Mouse (Mus musculus) stomach, embryonic 14.5 days (tissue): ENCODE results near the gene Gm10192. TPM values are rescaled to one million over a fixed set of nuclear protein-coding genes. Genes with fewer than 3 reads are reported as not detected.

ENCODE experiments used
- ATAC-seq: fragments of 200-750 bp; cut with Nextera tagmentation; 2 replicates; pipeline ENCODE4 v1.8.0; 2017; ENCODE audit warnings: low read depth, moderate TSS enrichment; ENCODE audit not compliant: insufficient number of reproducible peaks, insufficient read depth, low FRiP score
- H3K27ac ChIP-seq: fragments of 300-500 bp; sonication (generic); 2 replicates; pipeline ENCODE4 v1.5.1; 2014; ENCODE audit warnings: mild to moderate bottlenecking, low read length, moderate library complexity, mixed read lengths
- H3K27me3 ChIP-seq: fragments of 300-500 bp; sonication (generic); 2 replicates; pipeline ENCODE4 v1.6.1; 2014; ENCODE audit warnings: low read length, control low read depth, mixed read lengths; ENCODE audit not compliant: control insufficient read depth, insufficient read depth
- H3K36me3 ChIP-seq: fragments of 300-500 bp; sonication (generic); 2 replicates; pipeline ENCODE4 v1.6.1; 2014; ENCODE audit warnings: mild to moderate bottlenecking, control low read depth, low read length, moderate library complexity, mixed read lengths; ENCODE audit not compliant: control insufficient read depth, insufficient read depth
- H3K4me1 ChIP-seq: fragments of 300-500 bp; sonication (generic); 2 replicates; pipeline ENCODE4 v1.6.1; 2014; ENCODE audit warnings: low read length, control low read depth, mixed read lengths; ENCODE audit not compliant: control insufficient read depth, insufficient read depth
- H3K4me2 ChIP-seq: fragments of 300-500 bp; sonication (generic); replicated peaks from 2 replicates; pipeline ENCODE4 v1.6.1; 2014; ENCODE audit warnings: low read depth, low read length, control low read depth
- H3K4me3 ChIP-seq: fragments of 300-500 bp; sonication (generic); 2 replicates; pipeline ENCODE4 v1.5.1; 2014; ENCODE audit warnings: low read depth, low read length, control low read depth
- H3K9ac ChIP-seq: fragments of 300-500 bp; sonication (generic); replicated peaks from 2 replicates; pipeline ENCODE4 v1.6.1; 2014; ENCODE audit warnings: low read depth, mild to moderate bottlenecking, control low read depth, low read length, moderate library complexity, mixed read lengths
- H3K9me3 ChIP-seq: fragments of 300-500 bp; sonication (generic); 2 replicates; pipeline ENCODE4 v1.6.1; 2016; ENCODE audit warnings: low read depth, low read length, control low read depth; ENCODE audit not compliant: control insufficient read depth
- WGBS: fragments of 180-500 bp; shearing (Covaris S2); extraction: QIAGEN DNeasy Blood & Tissue Kit; methylation state at CpG from one replicate; pipeline ENCODE4 v1.1.7; 2014; 5-methylcytosine and 5-hydroxymethylcytosine counted together
- polyA plus RNA-seq: library from polyadenylated mRNA; unstranded; fragments of >200 nt; fragmentation: Nextera tagmentation; extraction: Ambion mirVana; gene quantifications from 2 replicates; pipeline ENCODE4 v1.2.1, GENCODE M21; 2014

The Gm10192 gene
- polyA plus RNA-seq, 1 experiment from 2014 or later = not detected

DNA sequence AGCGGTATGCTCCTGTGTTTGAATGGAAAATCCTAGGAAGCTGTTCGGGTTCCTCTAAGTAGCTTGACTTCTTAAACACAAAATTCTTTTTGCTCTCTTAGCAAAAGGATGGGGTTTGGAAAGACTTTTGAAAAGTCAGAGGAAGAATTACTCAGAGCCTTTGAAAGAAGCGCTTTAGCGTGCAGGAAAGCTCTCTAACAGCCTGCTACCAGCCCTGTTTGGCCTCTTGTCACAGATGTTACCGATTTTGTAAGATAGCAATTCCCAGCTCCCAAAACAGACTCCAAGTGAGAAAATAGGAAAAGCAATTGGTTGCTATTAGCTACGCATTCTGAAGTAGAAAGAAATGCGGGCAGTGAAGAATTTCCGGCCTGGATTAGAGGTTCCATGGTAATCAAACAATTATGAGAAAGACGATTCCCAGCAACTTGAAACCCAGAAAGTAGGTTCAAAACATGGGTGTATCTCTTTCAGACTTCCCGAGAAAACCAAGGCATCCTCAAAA lies 26.1 kb downstream of the Gm10192 start:
- no peak for ATAC-seq
- Histone ChIP-seq H3K27ac (no peak overlapping the region), H3K9ac (no peak overlapping the region), H3K4me3 (no peak overlapping the region), H3K27me3 (no peaks in the 10 kb centered on the region), H3K36me3 (no peaks in the 10 kb centered on the region), H3K4me2 (no peak overlapping the region), H3K9me3 (no peaks in the 10 kb centered on the region), H3K4me1 (no peaks in the 10 kb centered on the region)
- 66% methylated on average over 10 of the region's 10 CpGs for WGBS

DNA sequence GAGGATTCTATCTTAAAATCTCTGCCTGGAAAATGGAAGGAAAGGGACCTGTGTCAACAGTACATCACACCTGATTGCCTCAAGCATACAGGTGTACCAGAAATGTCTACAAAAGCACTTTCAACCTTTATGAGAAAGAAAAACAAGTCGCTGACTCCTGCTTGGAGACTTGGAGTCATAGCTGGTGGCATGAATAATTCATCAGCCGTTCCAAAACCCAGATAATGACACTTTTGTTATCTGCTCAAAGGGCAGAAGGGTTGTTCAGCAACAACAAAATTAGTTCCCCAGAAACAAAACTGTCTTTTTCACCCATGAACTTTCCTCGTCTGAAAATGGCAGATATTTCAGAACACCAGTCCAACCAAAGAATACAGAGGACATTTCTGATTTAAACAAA lies 26.9 kb downstream of the Gm10192 start:
- WGBS = 62% methylated on average over 3 of the region's 3 CpGs
- Histone ChIP-seq H3K27me3 (no peaks in the 10 kb centered on the region), H3K36me3 (no peaks in the 10 kb centered on the region), H3K4me3 (no peak overlapping the region), H3K27ac (no peak overlapping the region), H3K4me1 (no peaks in the 10 kb centered on the region), H3K9me3 (no peaks in the 10 kb centered on the region), H3K9ac (no peak overlapping the region), H3K4me2 (no peak overlapping the region)
- ATAC-seq = no peak

DNA sequence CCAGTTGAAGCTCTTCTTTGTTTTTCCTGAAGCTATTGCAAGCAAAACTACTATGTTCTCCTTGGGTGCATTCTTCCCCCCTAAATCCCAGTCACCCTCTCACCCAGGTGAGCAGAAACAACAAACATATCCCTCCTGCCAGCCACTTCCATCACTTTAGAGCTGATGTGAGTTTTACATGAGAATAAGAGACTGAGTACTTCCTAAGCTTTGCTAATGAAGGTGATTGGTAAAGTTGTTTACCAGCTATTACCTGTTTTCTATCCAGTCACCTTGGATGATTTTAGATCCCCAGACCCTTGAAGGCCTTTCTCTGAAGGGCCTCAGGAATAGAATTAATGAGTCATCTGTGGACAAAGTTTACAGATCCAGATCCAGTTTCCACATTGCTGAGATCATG lies 29.4 kb downstream of the Gm10192 start:
- H3K27me3 ChIP-seq = no peaks in the 10 kb centered on the region
- no peak overlapping the region for H3K4me2 ChIP-seq
- no peaks in the 10 kb centered on the region for H3K4me1 ChIP-seq
- H3K4me3 ChIP-seq = no peak overlapping the region
- H3K36me3 ChIP-seq = no peaks in the 10 kb centered on the region
- H3K9me3 ChIP-seq = no peaks in the 10 kb centered on the region
- H3K27ac ChIP-seq = no peak overlapping the region
- H3K9ac ChIP-seq = no peak overlapping the region
- ATAC-seq = no peak

DNA sequence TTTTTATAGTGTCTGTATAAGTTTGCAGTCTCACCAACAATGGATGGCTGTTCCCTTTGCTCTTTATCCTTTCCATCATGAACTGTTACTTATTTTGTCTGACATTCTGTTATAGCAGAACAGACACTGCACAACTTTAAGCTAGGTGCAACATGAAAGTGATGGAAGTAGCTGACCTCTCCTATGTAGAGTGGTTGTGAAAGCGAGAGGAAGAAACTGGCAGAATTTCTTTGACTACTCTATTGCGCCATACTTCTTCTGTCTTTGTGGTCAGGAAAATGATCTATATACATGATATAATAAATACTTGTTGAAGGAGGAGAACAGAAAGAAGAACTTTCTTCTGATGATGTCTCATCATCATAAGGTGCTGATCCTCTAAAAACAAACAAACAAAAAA lies 40.5 kb downstream of the Gm10192 start:
- 95% methylated on average over 2 of the region's 2 CpGs for WGBS
- no peak overlapping the region for H3K4me3 ChIP-seq
- H3K9ac ChIP-seq = no peak overlapping the region
- H3K36me3 ChIP-seq = no peaks in the 10 kb centered on the region
- H3K27me3 ChIP-seq = no peaks in the 10 kb centered on the region
- H3K4me2 ChIP-seq = no peak overlapping the region
- H3K9me3 ChIP-seq = no peaks in the 10 kb centered on the region
- H3K27ac ChIP-seq = no peak overlapping the region
- ATAC-seq = no peak
- H3K4me1 ChIP-seq = no peaks in the 10 kb centered on the region
